Mouse (Mus musculus): ENCODE data around the gene Sh3pxd2a. TPM values are rescaled to one million over a fixed set of nuclear protein-coding genes. Genes with fewer than 3 reads are reported as not detected.

Sh3pxd2a gene
- polyA plus RNA-seq, 1 experiment, result 12.1 TPM

DNA sequence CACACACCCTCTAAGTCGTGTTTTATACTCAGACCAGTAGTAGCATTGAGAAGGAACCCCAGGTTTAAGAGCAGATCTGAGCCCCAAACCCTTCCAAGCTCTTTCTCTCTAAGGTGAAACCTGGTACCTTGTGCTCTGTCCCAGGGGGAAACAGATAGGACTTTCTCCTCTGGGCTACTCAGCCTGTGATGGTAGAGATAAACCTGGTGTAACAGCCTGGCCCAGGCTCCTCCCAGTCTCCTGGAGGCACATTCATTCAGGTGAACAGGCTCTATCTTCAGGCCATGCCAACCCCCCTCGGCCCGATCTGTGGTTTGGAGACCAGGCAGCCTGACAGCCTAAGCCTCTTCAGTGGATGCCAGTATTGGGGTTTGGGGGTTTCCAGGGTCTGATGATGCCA, 79.6 kb downstream of the Sh3pxd2a start:
- Histone ChIP-seq H3K27ac (ENCODE audit: insufficient read depth, low read length) (no peak overlapping the region), H3K36me3 (ENCODE audit: control insufficient read depth, insufficient read depth, low read length) (no peaks in the 10 kb centered on the region), H3K27me3 (ENCODE audit: control insufficient read depth, insufficient read depth, low read length) (no peaks in the 10 kb centered on the region), H3K4me1 (ENCODE audit: control insufficient read depth, insufficient read depth, insufficient read length) (no peaks in the 10 kb centered on the region), H3K4me3 (ENCODE audit: extremely low read depth, insufficient read depth, insufficient read length) (no peak overlapping the region)
- 67% methylated on average over 3 of the region's 3 CpGs for WGBS
- TF ChIP-seq CTCF (IDR thresholded peaks at IDR 0.05; ENCODE audit: extremely low read depth, insufficient read depth, insufficient read length, insufficient replicate concordance), result no peak
- no peak for TF ChIP-seq POLR2A (IDR thresholded peaks at IDR 0.05; ENCODE audit: low read depth, low read length)
- DNase-seq (ENCODE audit: low read depth in 1 of 2, low spot score in 2 of 2), result no peak

DNA sequence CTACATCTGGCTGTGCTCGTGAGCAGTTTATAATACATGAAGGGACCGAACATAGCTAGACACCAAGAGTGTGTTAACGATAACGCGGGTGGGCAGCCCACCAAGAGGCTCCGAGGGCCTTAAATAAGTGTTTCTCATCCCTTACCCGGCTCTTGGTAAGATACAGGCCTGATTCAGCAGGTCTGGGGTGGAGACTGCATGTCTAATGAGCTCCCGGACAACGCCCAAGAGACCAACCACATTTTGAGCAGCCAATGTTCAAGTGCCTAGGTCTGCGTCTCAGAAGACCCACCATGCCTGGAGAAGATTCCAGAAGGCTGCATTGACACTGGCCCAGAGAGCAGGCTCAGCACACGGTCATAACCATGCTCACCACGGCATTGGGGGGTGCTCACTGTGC, 80.2 kb downstream of the Sh3pxd2a start:
- no peaks in the 10 kb centered on the region for H3K36me3 ChIP-seq (ENCODE audit: control insufficient read depth, insufficient read depth, low read length)
- no peak overlapping the region for H3K4me3 ChIP-seq (ENCODE audit: extremely low read depth, insufficient read depth, insufficient read length)
- H3K4me1 ChIP-seq (ENCODE audit: control insufficient read depth, insufficient read depth, insufficient read length), result no peaks in the 10 kb centered on the region
- no peak for DNase-seq (ENCODE audit: low read depth in 1 of 2, low spot score in 2 of 2)
- WGBS, result 91% methylated on average over 12 of the region's 12 CpGs
- H3K27me3 ChIP-seq (ENCODE audit: control insufficient read depth, insufficient read depth, low read length), result no peaks in the 10 kb centered on the region
- TF ChIP-seq CTCF (IDR thresholded peaks at IDR 0.05; ENCODE audit: extremely low read depth, insufficient read depth, insufficient read length, insufficient replicate concordance), result no peak
- TF ChIP-seq POLR2A (IDR thresholded peaks at IDR 0.05; ENCODE audit: low read depth, low read length), result no peak
- H3K27ac ChIP-seq (ENCODE audit: insufficient read depth, low read length), result no peak overlapping the region

DNA sequence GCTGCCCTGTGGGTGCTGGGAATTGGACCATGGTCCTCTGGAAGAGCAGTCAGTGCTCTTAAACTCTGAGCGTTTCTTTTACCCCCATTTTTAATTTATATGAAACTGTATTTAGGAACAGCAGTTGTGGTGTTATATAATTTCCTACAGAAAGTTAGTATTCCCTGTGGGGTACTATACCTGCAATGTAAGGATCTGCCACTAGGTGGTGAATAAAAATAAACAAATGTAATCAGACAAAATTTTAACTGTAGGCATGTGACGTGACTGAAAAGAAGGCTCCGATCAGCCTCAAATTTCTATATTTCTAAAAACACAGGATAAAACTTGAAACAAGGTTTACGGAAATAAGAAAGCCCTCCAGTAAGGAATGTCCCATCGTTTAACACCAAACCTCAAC, 81.9 kb downstream of the Sh3pxd2a start:
- no peaks in the 10 kb centered on the region for H3K36me3 ChIP-seq (ENCODE audit: control insufficient read depth, insufficient read depth, low read length)
- TF ChIP-seq POLR2A (IDR thresholded peaks at IDR 0.05; ENCODE audit: low read depth, low read length) (no peak), CTCF (IDR thresholded peaks at IDR 0.05; ENCODE audit: extremely low read depth, insufficient read depth, insufficient read length, insufficient replicate concordance) (no peak)
- no peak overlapping the region for H3K4me3 ChIP-seq (ENCODE audit: extremely low read depth, insufficient read depth, insufficient read length)
- no peaks in the 10 kb centered on the region for H3K27me3 ChIP-seq (ENCODE audit: control insufficient read depth, insufficient read depth, low read length)
- no peaks in the 10 kb centered on the region for H3K4me1 ChIP-seq (ENCODE audit: control insufficient read depth, insufficient read depth, insufficient read length)
- H3K27ac ChIP-seq (ENCODE audit: insufficient read depth, low read length), result no peak overlapping the region
- no peak for DNase-seq (ENCODE audit: low read depth in 1 of 2, low spot score in 2 of 2)
- WGBS, result 75% methylated on average over 5 of the region's 5 CpGs

DNA sequence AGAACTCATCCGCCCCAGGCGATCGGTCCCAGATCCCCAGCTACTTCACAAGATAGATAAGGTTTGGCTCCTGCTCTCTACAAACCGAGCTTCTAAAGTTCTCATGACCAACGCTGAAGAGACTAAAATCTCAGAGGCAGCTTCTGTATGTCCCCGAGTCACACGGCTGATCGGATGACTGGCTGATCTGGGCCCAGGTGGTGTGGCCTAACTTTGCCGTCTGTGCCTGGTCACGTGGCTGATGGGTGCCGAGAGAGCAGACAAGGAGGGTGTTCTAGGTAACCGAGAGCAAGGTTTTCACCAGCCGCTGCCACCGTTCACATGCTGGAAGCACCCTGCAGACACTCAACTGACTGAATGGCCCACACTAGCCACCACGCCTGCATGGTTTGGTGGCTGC, 83.2 kb downstream of the Sh3pxd2a start:
- no peak for DNase-seq (ENCODE audit: low read depth in 1 of 2, low spot score in 2 of 2)
- Histone ChIP-seq H3K4me1 (ENCODE audit: control insufficient read depth, insufficient read depth, insufficient read length) (no peaks in the 10 kb centered on the region), H3K27ac (ENCODE audit: insufficient read depth, low read length) (no peak overlapping the region), H3K4me3 (ENCODE audit: extremely low read depth, insufficient read depth, insufficient read length) (no peak overlapping the region), H3K27me3 (ENCODE audit: control insufficient read depth, insufficient read depth, low read length) (no peaks in the 10 kb centered on the region), H3K36me3 (ENCODE audit: control insufficient read depth, insufficient read depth, low read length) (no peaks in the 10 kb centered on the region)
- 91% methylated on average over 15 of the region's 15 CpGs for WGBS
- TF ChIP-seq POLR2A (IDR thresholded peaks at IDR 0.05; ENCODE audit: low read depth, low read length) (no peak), CTCF (IDR thresholded peaks at IDR 0.05; ENCODE audit: extremely low read depth, insufficient read depth, insufficient read length, insufficient replicate concordance) (no peak)

DNA sequence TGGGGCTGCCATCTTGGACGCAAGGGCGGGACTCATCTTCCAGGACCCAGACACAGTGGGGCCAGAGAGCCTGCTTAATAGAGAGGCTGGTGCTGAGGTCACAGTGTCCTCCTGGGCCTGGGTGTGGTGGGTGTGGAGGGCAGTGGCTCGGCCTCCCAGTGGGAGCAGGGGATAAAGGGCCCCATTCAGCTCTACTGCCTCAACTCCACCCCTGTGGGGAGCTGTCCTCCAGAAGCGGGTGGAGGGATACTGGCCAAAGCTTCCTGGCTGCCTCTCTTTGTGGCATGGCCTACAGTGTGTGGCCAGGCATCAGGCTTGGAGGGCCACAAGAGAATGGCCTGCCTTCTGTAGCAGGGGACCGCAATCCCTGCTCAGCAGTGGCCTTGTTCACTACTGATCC, 85.1 kb downstream of the Sh3pxd2a start:
- no peak overlapping the region for H3K27ac ChIP-seq (ENCODE audit: insufficient read depth, low read length)
- H3K27me3 ChIP-seq (ENCODE audit: control insufficient read depth, insufficient read depth, low read length), result no peaks in the 10 kb centered on the region
- 87% methylated on average over 5 of the region's 5 CpGs for WGBS
- no peak for TF ChIP-seq POLR2A (IDR thresholded peaks at IDR 0.05; ENCODE audit: low read depth, low read length)
- TF ChIP-seq CTCF (IDR thresholded peaks at IDR 0.05; ENCODE audit: extremely low read depth, insufficient read depth, insufficient read length, insufficient replicate concordance), result no peak
- no peak for DNase-seq (ENCODE audit: low read depth in 1 of 2, low spot score in 2 of 2)
- no peaks in the 10 kb centered on the region for H3K36me3 ChIP-seq (ENCODE audit: control insufficient read depth, insufficient read depth, low read length)
- no peaks in the 10 kb centered on the region for H3K4me1 ChIP-seq (ENCODE audit: control insufficient read depth, insufficient read depth, insufficient read length)
- no peak overlapping the region for H3K4me3 ChIP-seq (ENCODE audit: extremely low read depth, insufficient read depth, insufficient read length)

DNA sequence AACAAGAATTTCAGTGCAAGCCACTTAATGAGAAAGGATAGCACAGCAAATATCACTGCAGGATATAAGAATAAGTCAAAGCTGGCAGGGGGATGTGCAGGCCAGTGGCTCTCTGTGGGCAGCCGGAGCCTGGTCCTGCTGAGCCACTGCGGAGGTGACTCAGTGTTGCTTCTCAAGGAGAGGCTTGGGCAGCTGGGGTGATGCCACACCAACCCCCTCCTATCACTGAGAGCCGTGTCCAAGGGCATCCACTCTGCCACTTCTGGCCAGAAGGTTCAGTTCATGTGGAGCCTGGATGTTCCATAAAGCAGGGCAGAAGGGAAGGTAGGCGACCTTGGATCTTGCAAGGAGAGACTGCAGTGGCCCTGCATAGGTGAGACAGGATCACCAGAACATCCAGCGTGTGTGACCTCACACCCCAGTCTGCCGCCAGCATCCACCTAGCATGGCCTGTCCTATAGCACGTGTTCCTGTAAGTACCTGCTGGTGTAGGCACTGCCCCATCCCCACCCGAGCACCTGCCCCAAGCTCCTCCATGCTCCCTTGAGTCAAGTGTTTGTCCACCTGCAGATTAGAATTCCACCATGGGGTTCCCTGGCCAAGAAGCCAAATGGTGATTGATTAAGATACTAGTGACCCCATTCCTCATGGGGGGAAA, 89.2 kb downstream of the Sh3pxd2a start:
- no peaks in the 10 kb centered on the region for H3K27me3 ChIP-seq (ENCODE audit: control insufficient read depth, insufficient read depth, low read length)
- H3K27ac ChIP-seq (ENCODE audit: insufficient read depth, low read length), result no peak overlapping the region
- WGBS, result 90% methylated on average over 8 of the region's 8 CpGs
- TF ChIP-seq CTCF (IDR thresholded peaks at IDR 0.05; ENCODE audit: extremely low read depth, insufficient read depth, insufficient read length, insufficient replicate concordance), result no peak
- TF ChIP-seq POLR2A (IDR thresholded peaks at IDR 0.05; ENCODE audit: low read depth, low read length), result no peak
- H3K4me3 ChIP-seq (ENCODE audit: extremely low read depth, insufficient read depth, insufficient read length), result no peak overlapping the region
- no peaks in the 10 kb centered on the region for H3K4me1 ChIP-seq (ENCODE audit: control insufficient read depth, insufficient read depth, insufficient read length)
- no peak for DNase-seq (ENCODE audit: low read depth in 1 of 2, low spot score in 2 of 2)
- peaks cover 5% of the 10 kb centered on the region; the same call in 1 of the 2 replicates for H3K36me3 ChIP-seq (ENCODE audit: control insufficient read depth, insufficient read depth, low read length)

DNA sequence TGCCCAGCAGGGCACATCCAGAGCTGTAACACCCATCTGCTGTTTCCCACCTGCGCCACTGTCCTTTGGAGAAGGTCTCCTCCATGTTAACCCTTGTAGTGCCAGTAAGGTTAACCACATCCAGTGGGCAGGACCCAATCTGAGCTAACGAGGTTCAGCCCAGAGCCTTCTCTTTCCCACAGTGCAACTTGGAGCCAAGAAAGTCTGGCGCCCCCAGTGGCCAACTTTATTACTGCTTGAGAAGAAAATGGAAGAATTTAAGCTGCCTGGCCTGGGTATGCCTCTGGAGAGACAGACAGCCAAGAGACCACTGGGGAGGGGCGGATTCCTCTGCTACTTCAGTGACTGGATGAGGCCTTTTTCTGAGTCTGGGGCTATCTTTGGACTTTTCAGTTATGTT, 89.8 kb downstream of the Sh3pxd2a start:
- no peaks in the 10 kb centered on the region for H3K27me3 ChIP-seq (ENCODE audit: control insufficient read depth, insufficient read depth, low read length)
- H3K4me1 ChIP-seq (ENCODE audit: control insufficient read depth, insufficient read depth, insufficient read length), result no peaks in the 10 kb centered on the region
- TF ChIP-seq CTCF (IDR thresholded peaks at IDR 0.05; ENCODE audit: extremely low read depth, insufficient read depth, insufficient read length, insufficient replicate concordance) (peak; percentile 46; the same call in 1 of the 2 replicates), POLR2A (IDR thresholded peaks at IDR 0.05; ENCODE audit: low read depth, low read length) (no peak)
- peak; percentile 14 to 46 for DNase-seq (ENCODE audit: low read depth in 1 of 2, low spot score in 2 of 2)
- H3K36me3 ChIP-seq (ENCODE audit: control insufficient read depth, insufficient read depth, low read length), result peaks cover 5% of the 10 kb centered on the region; the same call in 1 of the 2 replicates
- WGBS, result 30% methylated on average over 4 of the region's 4 CpGs
- no peak overlapping the region for H3K4me3 ChIP-seq (ENCODE audit: extremely low read depth, insufficient read depth, insufficient read length)
- H3K27ac ChIP-seq (ENCODE audit: insufficient read depth, low read length), result no peak overlapping the region
